Mouse (Mus musculus): Measurements from ENCODE around the gene Vps16.

DNA sequence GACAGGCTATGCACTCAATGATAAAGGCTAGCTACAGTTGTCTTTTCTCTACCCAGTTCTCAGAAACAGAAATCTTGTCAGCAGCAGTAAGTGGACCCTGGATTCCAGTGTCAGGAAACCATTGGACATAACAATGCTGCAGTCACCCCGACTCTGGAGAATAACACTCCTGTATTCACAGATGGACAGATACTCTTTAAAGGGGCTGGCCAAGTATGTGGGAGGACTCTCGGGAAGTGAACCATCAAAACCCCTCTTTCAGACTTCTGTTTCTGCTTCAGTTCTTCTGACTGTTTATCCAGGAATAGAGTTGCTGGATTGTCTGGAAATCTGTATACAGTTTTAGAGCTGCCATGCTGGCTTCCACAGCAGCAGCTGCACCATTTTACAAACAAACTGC, 5.7 kb downstream of the Vps16 start:
- no peak for TF ChIP-seq CTCF (IDR thresholded peaks at IDR 0.05; ENCODE audit: extremely low read depth, insufficient read length, insufficient replicate concordance, low read depth, low read length)
- TF ChIP-seq POLR2A (IDR thresholded peaks at IDR 0.05; ENCODE audit: low read depth, low read length): no peak

All from small intestine, adult 2 months (tissue).